Mouse (Mus musculus): ENCODE measurements at regions not wholly inside any gene's neighbourhood (a gene's known extent, or its start where the extent isn't known, plus 50 kb on each side); places are given as distances from the start of the nearest gene placed in this dataset.

DNA sequence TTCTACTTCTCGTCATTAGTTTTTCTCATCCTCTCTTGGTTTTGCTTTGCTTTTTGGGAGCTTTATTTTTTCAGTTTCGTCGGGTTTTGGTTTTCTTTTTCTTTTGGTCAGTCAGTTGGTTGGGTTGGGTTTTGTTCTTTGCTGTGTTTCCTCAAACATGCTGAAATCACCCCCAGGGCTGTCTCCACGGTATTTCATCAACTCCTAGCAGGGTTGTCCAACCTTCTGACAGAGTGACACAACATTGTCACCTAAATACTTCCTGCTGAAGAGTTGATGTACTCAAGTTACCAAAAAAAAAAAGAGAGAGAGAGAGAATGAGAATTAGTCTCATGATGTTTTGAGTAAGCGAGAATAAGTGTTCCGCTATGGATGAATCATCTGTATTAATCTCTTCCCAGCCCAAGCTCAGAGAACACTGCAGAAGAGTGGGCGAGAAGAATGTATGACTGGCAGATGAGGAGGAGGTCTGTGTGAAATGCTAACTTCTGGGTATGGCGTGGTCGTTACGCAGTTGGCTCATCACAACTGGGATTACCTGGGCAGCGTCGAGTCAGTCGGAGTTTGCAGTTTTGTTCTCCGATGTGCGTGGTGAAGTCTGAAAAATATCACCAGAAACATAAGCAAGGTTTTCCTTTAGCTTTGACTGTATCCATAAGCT, 130.5 kb upstream of the Pmfbp1 start:
- TF ChIP-seq MAX (IDR thresholded peaks at IDR 0.05; ENCODE audit: low read depth) (no peak), REST (IDR thresholded peaks at IDR 0.05; ENCODE audit: insufficient read depth, insufficient read length) (no peak), POLR2AphosphoS2 (IDR thresholded peaks at IDR 0.05; ENCODE audit: insufficient read length, low read depth) (no peak), POLR2A (IDR thresholded peaks at IDR 0.05; ENCODE audit: insufficient read length, low read depth) (no peak), TCF12 (IDR thresholded peaks at IDR 0.05; ENCODE audit: insufficient read depth, poor library complexity, severe bottlenecking) (no peak), USF1 (IDR thresholded peaks at IDR 0.05; ENCODE audit: low read depth) (no peak)
